Mouse (Mus musculus) CH12.LX (cell line): ENCODE data around the gene Teddm3.

Experiments used
- E2F4 ChIP-seq: IDR thresholded peaks from 2 replicates; pipeline ENCODE4 v1.6.1; 2011; ENCODE audit warnings: low read depth, low read length, improper control_type of control experiment; ENCODE audit not compliant: insufficient replicate concordance
- EP300 ChIP-seq: IDR thresholded peaks from 2 replicates; pipeline ENCODE4 v1.6.1; 2011; ENCODE audit warnings: low read length, improper control_type of control experiment
- MAFK ChIP-seq: IDR thresholded peaks from 2 replicates; pipeline ENCODE4 v1.6.1; 2011; ENCODE audit warnings: low read length, improper control_type of control experiment; ENCODE audit not compliant: insufficient replicate concordance
- NELFE ChIP-seq: IDR thresholded peaks from 2 replicates; pipeline ENCODE4 v1.6.1; 2011; ENCODE audit warnings: low read depth, low read length, improper control_type of control experiment
- POLR2A ChIP-seq: IDR thresholded peaks from 2 replicates; pipeline ENCODE4 v1.6.1; 2011; ENCODE audit warnings: low read depth, mild to moderate bottlenecking, improper control_type of control experiment, low read length
- POLR2AphosphoS2 ChIP-seq: IDR thresholded peaks from 2 replicates; pipeline ENCODE4 v1.6.1; 2011; ENCODE audit warnings: low read depth, low read length, improper control_type of control experiment
- USF2 ChIP-seq: conservative IDR thresholded peaks from 2 replicates; pipeline ENCODE4 v1.6.1; 2011; ENCODE audit warnings: low read depth, low read length, improper control_type of control experiment

GRCm38 (mm10) chr16:21198529-21198928 lies 44.7 kb upstream of the Teddm3 start:
- TF ChIP-seq POLR2A (no peak), MAFK (no peak), NELFE (peak; percentile 72; the same call in 1 of the 2 replicates), USF2 (no peak), POLR2AphosphoS2 (no peak), EP300 (no peak), E2F4 (no peak)
